Mouse (Mus musculus): Measurements from ENCODE around the gene Lypd4. TPM values are rescaled to one million over a fixed set of nuclear protein-coding genes. Genes with fewer than 3 reads are reported as not detected.
A peak's percentile ranks its signal among the peaks of the same experiment; 100 is the strongest.

Lypd4 gene
- polyA plus RNA-seq, 1 experiment from 2014 or later = not detected

GRCm38 (mm10) chr7:24817502-24817901, 52.2 kb downstream of the Lypd4 start:
- no peak overlapping the region for H3K4me2 ChIP-seq (replicated peaks; ENCODE audit: low read depth, low read length)
- DNase-seq (ENCODE audit: low spot score) = peak; percentile 85
- no peak overlapping the region for H3K4me3 ChIP-seq (ENCODE audit: low read depth, low read length)
- H3K27me3 ChIP-seq (ENCODE audit: control insufficient read depth, insufficient read depth, low read length) = no peaks in the 10 kb centered on the region
- peak; percentile 53; the same call in 1 of the 2 replicates for ATAC-seq (ENCODE audit: low FRiP score)
- no peak overlapping the region for H3K27ac ChIP-seq (ENCODE audit: low read depth, low read length)
- WGBS = 3% methylated on average over 3 of the region's 3 CpGs
- H3K9ac ChIP-seq (ENCODE audit: low read depth, low read length) = no peak overlapping the region
- H3K9me3 ChIP-seq (ENCODE audit: control insufficient read depth, low read length) = no peaks in the 10 kb centered on the region
- H3K36me3 ChIP-seq (ENCODE audit: control insufficient read depth, insufficient read depth, low read length) = no peaks in the 10 kb centered on the region
- H3K4me1 ChIP-seq (replicated peaks; ENCODE audit: control insufficient read depth, insufficient read depth, low read length) = no peaks in the 10 kb centered on the region

Other genes starting within 250 kb of the Lypd4 start
- 0.73 and 1.6 TPM in 2 replicates for gene Lypd3, start 233.4 kb downstream of the Lypd4 start, polyA plus RNA-seq (2014; fragmentation: Nextera tagmentation; extraction: Ambion mirVana)
- gene Tex101, start 193.3 kb downstream of the Lypd4 start, polyA plus RNA-seq (2014; fragmentation: Nextera tagmentation; extraction: Ambion mirVana) = not detected in 2 replicates
- not detected in 2 replicates for gene BC049730, start 160.7 kb downstream of the Lypd4 start, polyA plus RNA-seq (2014; fragmentation: Nextera tagmentation; extraction: Ambion mirVana)
- not detected in 2 replicates for gene Gm4763, start 143.0 kb downstream of the Lypd4 start, polyA plus RNA-seq (2014; fragmentation: Nextera tagmentation; extraction: Ambion mirVana)
- not detected in 2 replicates for gene Cd177, start 109.6 kb downstream of the Lypd4 start, polyA plus RNA-seq (2014; fragmentation: Nextera tagmentation; extraction: Ambion mirVana)
- not detected in 2 replicates for gene Ceacam10, start 92.7 kb downstream of the Lypd4 start, polyA plus RNA-seq (2014; fragmentation: Nextera tagmentation; extraction: Ambion mirVana)
- 20.9 and 23.6 TPM in 2 replicates for gene Gm9844, start 7.7 kb downstream of the Lypd4 start, polyA plus RNA-seq (2014; fragmentation: Nextera tagmentation; extraction: Ambion mirVana)
- 0.14 TPM in 1 of 2 replicates, not detected in the other for gene Dmrtc2, start 116 bp upstream of the Lypd4 start, polyA plus RNA-seq (2014; fragmentation: Nextera tagmentation; extraction: Ambion mirVana)
- gene Rps19, start 14.4 kb upstream of the Lypd4 start, polyA plus RNA-seq (2014; fragmentation: Nextera tagmentation; extraction: Ambion mirVana) = 1,792 and 1,821 TPM in 2 replicates
- gene Cd79a, start 27.4 kb upstream of the Lypd4 start, polyA plus RNA-seq (2014; fragmentation: Nextera tagmentation; extraction: Ambion mirVana) = 0.39 TPM in 1 of 2 replicates, not detected in the other
- gene Arhgef1, start 33.0 kb upstream of the Lypd4 start, polyA plus RNA-seq (2014; fragmentation: Nextera tagmentation; extraction: Ambion mirVana) = 43.0 and 46.4 TPM in 2 replicates
- 4.7 and 6.1 TPM in 2 replicates for gene Gm4881, start 74.6 kb upstream of the Lypd4 start, polyA plus RNA-seq (2014; fragmentation: Nextera tagmentation; extraction: Ambion mirVana)
- gene Rabac1, start 102.8 kb upstream of the Lypd4 start, polyA plus RNA-seq (2014; fragmentation: Nextera tagmentation; extraction: Ambion mirVana) = 122 and 129 TPM in 2 replicates
- 40.1 and 48.8 TPM in 2 replicates for gene Atp1a3, start 136.0 kb upstream of the Lypd4 start, polyA plus RNA-seq (2014; fragmentation: Nextera tagmentation; extraction: Ambion mirVana)
- 8.9 and 14.4 TPM in 2 replicates for gene Grik5, start 202.4 kb upstream of the Lypd4 start, polyA plus RNA-seq (2014; fragmentation: Nextera tagmentation; extraction: Ambion mirVana)
- 17.9 and 19.9 TPM in 2 replicates for gene Zfp574, start 202.6 kb upstream of the Lypd4 start, polyA plus RNA-seq (2014; fragmentation: Nextera tagmentation; extraction: Ambion mirVana)